Mouse (Mus musculus): ENCODE measurements around the gene Arv1. TPM values are rescaled to one million over a fixed set of nuclear protein-coding genes. Genes with fewer than 3 reads are reported as not detected.

Arv1 gene
- 13.8 and 14.6 TPM in 2 replicates for total RNA-seq (2021)
- long read RNA-seq, partial matches to known transcripts, result 1 of 6 reads
- long read RNA-seq, other reads (novel, unspliced or antisense), result 3 of 6 reads

GRCm38 (mm10) chr8:124721862-124722515 is at the start of gene Arv1, which contains the start of gene Ttc13:
Gene Arv1 (plus strand): TSS chr8:124722139.
Gene Ttc13 (minus strand): TSS chr8:124721983.
- DNase-seq, result peak; percentile 94

DNA sequence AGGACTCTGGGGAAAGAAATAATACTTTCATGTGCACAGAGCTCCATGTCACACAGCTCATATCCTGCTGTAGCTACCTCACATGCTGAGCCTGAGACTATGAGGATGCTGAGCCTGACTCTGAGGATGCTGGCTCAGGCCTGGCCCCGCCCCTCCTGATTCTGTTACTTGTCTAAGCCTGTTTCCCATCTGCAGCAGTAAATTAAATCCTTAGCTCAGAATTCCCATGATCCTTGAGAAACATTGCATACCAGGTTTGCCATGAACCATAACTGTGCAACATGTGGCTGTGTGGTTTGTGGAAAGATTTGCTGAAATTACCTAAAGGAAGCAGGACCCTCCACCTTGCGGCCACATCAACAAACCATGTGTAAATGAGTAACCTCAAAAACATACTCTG is 49.6 kb upstream of the Arv1 start:
- DNase-seq, result no peak

DNA sequence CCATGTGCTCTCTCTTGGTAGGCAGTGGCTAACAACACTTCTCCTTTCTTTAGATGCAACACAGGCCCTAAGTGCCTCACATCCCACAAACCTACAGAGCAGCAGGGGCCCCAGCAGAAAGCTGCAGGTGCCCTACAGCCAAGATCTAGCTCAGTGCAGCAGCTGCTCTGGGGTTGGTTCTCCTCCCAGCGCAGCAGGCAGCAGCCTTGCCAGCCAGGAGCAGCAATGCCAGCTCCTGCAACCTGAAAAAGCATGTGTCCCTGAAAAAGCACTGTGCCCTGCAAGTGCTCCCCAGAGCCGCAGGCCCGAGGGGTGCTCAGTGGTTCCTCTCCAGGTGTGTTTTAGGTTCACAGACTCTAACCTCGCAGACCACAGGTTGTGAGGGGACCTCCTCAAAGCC is 45.3 kb upstream of the Arv1 start:
- no peak for DNase-seq

GRCm38 (mm10) chr8:124677078-124677477 is 44.9 kb upstream of the Arv1 start:
- no peak for DNase-seq

GRCm38 (mm10) chr8:124677486-124677885 is 44.5 kb upstream of the Arv1 start:
- DNase-seq, result peak; percentile 78

DNA sequence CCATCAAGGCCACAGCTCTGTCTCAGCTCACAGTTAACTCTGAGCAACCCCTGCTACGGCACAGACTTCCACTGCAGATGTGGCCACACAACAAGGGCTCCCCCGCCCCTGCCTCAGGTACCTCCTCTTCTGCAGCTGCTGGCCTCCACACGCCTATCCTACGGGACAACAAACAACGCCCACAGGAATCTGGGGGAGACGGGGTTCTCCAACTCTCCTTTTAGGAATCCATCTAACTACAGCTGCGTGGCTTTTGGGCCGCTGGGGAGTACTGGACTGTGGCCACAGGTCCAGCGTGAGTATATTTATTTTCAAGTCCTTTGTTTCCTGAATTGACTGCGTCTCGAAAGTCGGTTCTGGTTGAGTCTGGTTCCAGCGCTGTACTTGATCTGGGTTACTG is 43.7 kb upstream of the Arv1 start:
- no peak for DNase-seq

- DNase-seq, result no peak
Observed at GRCm38 (mm10) chr8:124681077-124681791, 40.7 kb upstream of the Arv1 start.

DNA sequence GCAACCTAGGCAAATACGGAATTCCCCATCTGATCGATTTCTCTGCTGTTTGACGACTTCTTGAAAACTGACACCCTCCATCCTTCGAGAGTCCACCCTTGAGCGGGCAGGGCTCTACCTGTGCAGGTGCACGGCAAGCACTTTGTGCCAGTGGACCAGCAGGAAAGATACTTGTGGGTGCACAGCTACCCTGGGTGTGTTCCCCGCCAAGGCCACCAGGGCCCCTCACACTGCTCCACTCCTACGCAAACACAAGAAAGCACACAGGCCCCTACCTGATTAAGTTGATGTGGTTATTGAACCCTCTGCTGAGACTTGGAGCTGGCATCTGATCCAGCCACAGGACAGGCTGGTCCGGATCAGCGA is 40.2 kb upstream of the Arv1 start:
- no peak for DNase-seq

GRCm38 (mm10) chr8:124682218-124682617 is 39.7 kb upstream of the Arv1 start:
- DNase-seq, result no peak

DNA sequence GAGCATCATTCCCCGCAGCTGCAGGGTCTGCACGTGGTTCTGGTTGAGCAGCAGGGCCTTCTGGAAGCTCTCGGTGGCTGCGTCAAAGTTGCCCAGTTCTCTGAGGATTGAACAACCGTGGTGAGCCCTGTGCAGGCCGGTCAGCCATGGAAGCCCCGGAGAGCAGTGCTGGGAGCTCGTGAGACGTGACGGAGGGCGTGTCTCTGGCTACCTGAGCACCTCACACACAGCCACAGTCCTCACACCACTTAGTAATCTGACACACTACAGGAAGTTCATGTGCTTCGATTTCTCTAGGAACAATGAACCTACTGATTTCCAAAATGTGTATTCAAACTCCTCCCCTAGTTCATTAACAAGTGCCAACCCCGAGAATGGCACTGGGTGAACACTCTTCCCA is 33.0 kb upstream of the Arv1 start:
- DNase-seq, result no peak

GRCm38 (mm10) chr8:124691706-124692105 is 30.2 kb upstream of the Arv1 start:
- DNase-seq, result no peak

- DNase-seq, result no peak
Observed at GRCm38 (mm10) chr8:124695424-124696100, 26.4 kb upstream of the Arv1 start.

DNA sequence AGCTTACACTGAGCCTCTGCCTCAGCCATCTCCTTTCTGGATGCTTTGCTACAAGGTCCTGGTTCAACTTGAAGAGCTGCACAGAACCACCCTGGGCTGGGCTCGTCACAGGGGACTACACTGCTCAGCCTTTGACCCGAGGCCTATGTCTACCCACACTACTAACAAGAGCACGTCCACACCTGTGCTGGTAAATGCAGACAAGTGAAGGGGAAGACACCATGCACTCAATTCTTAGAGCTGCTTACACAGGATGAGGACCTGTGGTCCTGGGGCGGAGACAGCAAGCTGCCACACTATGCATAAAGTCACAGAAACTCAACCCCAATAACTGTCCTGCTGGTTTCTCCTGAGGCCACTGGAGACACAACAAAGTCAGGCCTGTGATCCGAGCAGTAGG is 21.7 kb upstream of the Arv1 start:
- no peak for DNase-seq

GRCm38 (mm10) chr8:124701023-124701422 is 20.9 kb upstream of the Arv1 start:
- DNase-seq, result no peak

DNA sequence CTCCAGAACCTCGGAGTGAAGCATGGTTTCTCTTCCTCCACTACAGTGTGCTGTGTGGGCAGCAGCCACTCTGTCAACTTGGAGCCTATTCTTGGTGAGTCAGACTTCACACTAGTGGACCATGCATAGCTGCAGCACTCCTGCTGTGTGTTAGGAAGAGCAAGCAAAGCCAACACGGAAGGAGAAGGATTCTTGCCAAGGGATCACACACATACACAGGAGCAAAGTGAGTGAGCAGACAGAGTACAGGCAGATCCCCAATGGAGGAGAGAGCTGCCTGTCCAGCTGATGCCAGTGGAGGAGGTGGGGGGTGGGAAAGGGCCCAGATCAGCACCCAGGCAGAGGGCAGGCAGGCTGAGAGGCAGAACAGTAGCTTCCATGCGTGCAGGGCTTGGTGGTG is 19.8 kb upstream of the Arv1 start:
- no peak for DNase-seq

GRCm38 (mm10) chr8:124703526-124703925 is 18.4 kb upstream of the Arv1 start:
- DNase-seq, result no peak

GRCm38 (mm10) chr8:124704376-124704775 is 17.6 kb upstream of the Arv1 start:
- DNase-seq, result no peak

DNA sequence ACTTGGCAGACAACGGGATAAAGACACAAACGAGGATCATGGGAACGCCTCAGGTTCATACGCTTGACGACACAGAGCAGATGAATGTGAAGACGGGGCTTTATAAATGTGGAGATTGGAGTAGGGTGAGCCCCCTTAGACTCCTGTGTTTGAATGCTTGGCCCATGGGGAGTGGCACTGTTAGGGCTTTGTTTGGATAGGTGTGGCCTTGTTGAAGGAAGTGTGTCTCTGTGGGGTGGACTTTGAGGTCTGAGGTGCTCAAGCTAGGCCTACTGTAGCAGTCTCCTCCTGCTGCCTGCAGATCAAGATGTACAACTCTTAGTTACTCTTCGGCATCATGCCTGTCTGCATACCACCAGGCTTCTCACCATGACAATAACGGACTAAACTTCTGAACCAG is 16.1 kb upstream of the Arv1 start:
- no peak for DNase-seq

- no peak for DNase-seq
Observed at GRCm38 (mm10) chr8:124713207-124713606, 8.7 kb upstream of the Arv1 start.

GRCm38 (mm10) chr8:124715736-124716135 is 6.2 kb upstream of the Arv1 start:
- no peak for DNase-seq

GRCm38 (mm10) chr8:124720133-124720532 is 1.8 kb upstream of the Arv1 start:
- no peak for DNase-seq

DNA sequence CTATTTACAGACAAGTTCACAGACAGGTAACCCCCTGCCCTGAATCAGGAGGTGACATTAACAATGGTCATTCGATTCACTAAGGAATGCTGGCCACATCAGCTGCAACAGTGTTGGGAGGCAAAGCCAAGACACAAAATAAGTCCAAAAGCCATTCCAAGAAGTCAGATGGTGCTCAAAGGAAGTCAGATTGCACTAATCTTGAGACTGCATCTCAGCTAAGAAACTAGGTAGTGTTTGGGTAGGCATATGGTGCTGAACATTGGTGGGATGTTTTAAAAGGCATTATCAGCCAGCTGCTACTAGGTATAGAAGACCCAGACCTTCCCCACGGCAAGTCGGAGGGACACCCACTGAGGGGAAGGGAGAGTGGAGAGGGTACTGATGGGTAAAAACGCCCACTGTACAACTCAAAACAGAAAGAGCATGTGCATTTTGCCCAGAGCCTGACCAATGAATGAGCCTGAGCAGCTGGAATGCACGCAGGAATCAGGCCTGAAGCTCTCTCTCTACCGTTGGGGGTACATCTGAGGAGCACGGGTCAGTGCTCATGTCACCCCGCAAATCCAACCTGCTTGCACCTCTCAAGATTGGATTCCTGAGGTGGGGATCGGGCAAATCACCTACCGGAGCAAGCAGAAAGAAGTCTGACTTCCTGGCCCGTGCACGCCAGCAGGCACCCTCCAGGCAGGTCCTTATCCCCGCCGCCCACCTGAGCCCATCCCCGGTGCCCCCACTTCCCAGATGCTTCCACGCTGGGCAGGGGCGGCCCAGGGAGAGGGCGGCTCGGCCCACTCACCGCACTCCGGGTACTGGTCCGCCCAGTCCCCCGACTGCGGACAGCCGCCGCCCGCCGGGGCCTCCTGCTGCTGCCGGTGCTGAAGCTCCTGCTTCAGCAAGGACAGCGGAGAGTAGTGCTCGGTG is 739 bp upstream of the Arv1 start:
- DNase-seq, result no peak
